Mouse (Mus musculus): ENCODE measurements around the gene Lrrc26.
"Not testable (repeated sequence)": the region's sequence is repeated elsewhere in the genome, so short reads cannot be mapped to it uniquely, and the experiment has no call there.

Lrrc26 gene

GRCm38 (mm10) chr2:25289651-25290050, at the start of gene Lrrc26:
Gene Lrrc26 (plus strand): TSS chr2:25289915.
- DNase-seq = no peak

DNA sequence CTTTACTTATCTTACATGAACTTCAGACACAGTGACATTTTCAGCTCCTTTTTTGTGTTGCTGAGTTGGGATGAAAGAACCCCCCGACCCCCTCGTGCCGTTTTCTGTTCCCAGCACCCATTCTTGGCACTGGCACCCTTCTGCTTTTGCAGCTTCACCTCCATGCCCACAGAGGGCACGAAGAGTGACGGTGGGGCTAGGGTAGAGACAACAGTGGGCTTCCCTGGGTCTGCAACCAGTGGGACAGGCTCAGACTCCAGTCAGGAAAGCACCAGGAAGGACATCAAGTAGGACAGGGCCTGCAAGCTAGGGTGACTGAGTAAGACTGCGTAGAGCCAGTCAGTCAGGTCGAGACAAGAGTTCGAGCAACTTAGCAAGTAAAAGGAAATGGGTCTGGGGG, 49.4 kb upstream of the Lrrc26 start:
- no peak for DNase-seq

GRCm38 (mm10) chr2:25240723-25241437, 48.8 kb upstream of the Lrrc26 start:
- DNase-seq = peak; percentile 89

DNA sequence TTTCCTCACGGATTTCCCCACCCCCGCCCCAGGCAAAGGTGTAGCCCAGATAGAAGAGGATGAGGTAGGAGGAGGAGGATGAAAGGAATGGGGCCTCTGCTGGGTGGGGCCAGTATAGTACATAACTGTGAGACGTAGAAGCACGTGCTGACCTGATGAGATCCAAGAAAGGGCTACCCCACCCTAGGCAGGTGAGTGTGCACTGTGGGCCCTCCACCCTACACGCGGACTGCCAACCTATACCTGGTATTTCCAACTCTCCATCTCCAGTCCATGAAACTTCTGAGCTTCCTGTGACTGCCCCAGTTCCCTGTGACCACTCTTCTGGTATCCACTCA, 48.3 kb upstream of the Lrrc26 start:
- no peak for DNase-seq

GRCm38 (mm10) chr2:25242101-25242506, 47.6 kb upstream of the Lrrc26 start, which contains the start of the genes Rnf208 and Cysrt1:
Gene Rnf208 (plus strand): TSS chr2:25242255.
Gene Cysrt1 (minus strand): TSS chr2:25242452.
- DNase-seq = peak; percentile 56

- no peak for DNase-seq
Observed at GRCm38 (mm10) chr2:25243342-25243741, 46.4 kb upstream of the Lrrc26 start.

DNA sequence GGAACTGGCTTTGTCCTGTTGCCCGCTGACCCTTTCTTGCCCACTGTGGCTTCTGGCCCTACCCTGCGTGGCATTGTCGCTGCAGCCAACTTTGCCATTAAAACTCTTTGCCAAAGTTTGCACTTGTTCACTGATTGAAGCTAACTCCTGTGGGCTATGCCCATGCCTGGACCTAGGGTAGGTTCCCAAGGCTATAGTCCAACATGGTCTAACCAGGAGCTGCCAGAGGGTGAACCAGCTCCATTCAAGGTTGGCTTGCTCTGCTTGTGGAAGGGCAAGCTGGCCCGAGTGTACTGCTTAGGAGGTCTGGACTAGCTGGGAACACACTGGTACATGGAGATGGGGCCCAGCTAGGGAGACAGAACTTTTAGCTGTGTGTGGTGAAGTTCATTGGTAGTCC, 45.6 kb upstream of the Lrrc26 start:
- DNase-seq = no peak

DNA sequence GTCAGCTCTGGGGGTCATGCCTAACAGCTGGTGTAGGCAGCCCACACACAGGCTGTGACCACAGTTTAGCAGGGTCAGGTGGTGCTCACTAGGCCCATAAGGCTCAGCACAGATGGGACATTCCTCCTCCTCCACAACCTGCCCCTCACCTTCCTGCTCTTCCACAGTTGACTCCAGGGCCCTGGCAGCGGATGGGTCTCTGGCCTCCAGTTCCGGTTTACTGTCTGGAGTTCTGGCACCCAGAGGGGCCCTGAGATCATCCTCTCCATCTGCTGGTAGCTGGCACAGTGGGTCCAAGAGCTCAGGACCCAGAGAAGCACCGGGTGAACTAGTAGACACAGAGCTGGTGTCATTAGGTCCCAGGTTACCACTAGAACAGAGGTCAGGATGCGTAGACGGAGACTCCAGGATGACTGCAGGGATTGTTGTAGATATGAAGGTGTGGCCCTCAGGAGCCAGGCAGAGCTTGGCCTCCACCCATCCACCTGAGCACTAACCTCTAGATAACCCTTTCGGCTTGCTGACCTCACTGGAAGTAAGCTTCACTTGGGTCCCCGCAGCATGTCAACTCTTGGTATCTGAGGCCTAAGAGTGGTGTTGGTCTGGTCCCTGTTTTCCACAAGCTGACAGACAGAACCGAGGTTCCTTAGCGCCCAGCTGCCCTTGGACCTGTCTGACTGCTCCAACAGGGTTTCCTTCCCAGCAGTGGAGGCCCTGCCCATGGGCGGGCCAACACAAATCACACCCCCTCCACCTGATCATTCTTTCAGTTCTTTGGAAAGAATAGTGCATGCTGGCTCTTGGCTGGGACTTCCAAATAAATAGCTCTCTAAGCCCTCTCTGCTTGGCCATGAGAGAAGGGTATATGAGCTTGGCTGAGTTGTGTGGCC, 43.3 kb upstream of the Lrrc26 start, which contains the start of gene AL732309.1:
Gene AL732309.1, minus strand, starts transcription at position 681 of the 890 bp plus-strand sequence.
- DNase-seq = no peak

- no peak for DNase-seq
Observed at GRCm38 (mm10) chr2:25252331-25252730, 37.4 kb upstream of the Lrrc26 start.

DNA sequence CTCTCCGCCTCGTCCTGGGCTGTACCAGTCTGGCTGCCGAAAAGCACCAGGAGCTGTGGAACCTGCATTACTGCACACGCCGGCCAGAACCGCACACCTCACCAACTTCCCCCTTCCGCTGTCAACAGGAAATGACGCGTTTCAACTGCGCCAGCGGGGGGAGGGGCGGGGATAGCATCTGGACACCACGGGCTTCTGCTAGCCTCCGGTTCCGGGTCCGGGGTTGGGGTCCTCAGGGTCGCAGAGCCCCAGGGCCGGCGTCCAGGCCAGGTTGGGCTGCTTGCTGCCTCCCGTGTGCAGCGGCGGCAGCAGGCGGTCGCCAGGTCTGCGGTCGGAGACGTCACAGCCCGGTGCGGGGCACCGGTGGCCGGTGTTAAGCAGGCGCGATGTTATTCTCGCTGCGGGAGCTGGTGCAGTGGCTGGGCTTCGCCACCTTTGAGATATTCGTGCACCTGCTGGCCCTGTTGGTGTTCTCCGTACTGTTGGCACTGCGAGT, 34.4 kb upstream of the Lrrc26 start, which contains the start of gene Tmem203:
Gene Tmem203, plus strand, starts transcription at position 156 of the 496 bp plus-strand sequence.
- peak; percentile 94 for DNase-seq

- DNase-seq = peak; percentile 30
Observed at GRCm38 (mm10) chr2:25256443-25257109, 33.1 kb upstream of the Lrrc26 start.

DNA sequence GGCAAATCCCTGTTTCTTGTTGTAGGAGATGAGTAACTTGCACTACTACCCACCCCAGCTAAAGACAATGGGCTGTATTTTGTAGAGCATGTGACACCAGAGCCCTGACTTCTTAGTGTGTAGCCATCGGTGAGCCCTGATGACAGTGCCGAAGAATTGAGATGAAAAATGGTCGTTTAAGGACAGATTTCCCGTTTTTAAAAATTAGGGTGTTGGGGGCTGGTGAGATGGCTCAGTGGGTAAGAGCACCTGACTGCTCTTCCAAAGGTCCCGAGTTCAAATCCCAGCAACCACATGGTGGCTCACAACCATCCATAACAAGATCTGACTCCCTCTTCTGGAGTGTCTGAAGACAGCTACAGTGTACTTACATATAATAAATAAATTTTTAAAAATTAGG, 32.5 kb upstream of the Lrrc26 start:
- DNase-seq = not testable (repeated sequence)

- DNase-seq = no peak
Observed at GRCm38 (mm10) chr2:25258887-25259286, 30.8 kb upstream of the Lrrc26 start.

DNA sequence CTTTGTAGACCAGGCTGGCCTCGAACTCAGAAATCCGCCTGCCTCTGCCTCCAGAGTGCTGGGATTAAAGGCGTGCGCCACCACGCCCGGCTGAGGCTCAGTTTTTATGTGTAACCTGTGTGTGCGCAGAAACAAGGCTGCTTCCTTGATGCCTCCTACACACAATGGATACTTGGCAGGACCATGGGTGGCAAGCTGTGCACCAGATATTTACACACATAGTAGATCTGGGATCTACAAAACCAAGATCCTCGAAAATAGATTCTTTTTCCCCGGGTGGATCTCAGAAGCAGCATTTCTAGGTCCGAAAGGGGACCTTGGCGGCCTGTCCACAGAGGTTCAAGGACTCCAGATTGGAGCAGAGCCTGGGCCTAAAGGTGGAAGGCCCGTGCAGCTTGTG, 27.8 kb upstream of the Lrrc26 start:
- no peak for DNase-seq

GRCm38 (mm10) chr2:25262291-25262767, 27.4 kb upstream of the Lrrc26 start, which contains the start of gene Tprn:
Gene Tprn (plus strand): TSS chr2:25262618.
- peak; percentile 97 for DNase-seq

DNA sequence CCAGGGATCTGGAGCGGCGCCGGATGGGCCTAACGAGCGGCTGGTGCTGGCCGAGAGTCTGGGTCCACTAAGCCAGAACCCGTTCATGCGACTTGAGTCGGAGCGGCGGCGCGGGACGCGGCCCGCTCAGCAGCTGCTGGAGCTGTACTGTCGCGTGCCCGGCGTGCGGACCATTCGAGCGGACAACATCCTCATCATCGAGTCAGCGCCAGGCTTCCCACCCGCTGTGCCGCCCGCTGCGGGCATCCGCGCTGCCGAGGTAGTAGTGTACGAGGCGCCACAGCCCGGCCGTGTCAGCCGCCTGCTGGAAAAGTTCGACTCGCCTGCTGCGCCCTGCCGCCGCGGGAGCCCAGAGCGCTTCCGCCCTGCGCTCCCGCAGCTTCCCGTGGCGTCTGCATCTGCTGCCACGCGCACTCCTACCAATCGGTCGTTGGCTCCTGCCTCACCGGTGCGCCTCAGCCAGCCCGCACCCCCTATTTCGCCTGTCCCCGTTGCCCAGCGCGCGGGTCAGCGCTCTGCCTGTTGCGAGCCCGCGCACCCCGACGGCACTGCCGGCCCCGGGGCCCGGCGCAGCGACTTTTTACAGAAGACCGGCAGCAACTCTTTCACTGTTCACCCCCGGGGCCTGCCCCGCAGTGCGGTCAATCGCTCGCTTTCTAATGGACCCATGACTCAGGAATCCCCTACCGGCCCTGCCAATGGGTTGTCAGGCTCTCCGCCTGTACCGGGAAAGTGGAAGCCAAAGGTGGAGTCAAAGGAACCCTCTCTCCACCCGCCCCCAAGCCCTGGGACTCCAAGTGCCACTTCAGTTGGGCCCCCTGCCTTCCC, 26.7 kb upstream of the Lrrc26 start:
- DNase-seq = peak; percentile 57

- DNase-seq = no peak
Observed at GRCm38 (mm10) chr2:25263623-25264285, 26.0 kb upstream of the Lrrc26 start.

DNA sequence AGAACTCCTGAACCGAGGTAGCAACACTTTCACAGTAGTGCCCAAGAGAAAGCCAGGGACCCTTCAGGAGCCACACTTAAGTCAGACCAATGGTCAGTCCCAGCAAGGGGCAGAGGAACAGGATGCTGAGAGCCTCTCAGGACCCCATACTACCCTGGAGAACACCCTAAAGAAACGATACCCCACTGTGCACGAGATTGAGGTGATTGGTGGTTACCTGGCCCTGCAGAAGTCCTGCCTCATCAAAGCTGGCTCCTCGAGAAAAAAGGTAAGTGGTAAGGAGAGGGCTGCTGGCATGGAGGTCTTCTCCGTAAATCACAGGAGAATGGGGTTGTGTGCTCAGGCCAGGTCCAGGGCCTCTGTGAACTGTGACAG, 25.4 kb upstream of the Lrrc26 start:
- DNase-seq = no peak

DNA sequence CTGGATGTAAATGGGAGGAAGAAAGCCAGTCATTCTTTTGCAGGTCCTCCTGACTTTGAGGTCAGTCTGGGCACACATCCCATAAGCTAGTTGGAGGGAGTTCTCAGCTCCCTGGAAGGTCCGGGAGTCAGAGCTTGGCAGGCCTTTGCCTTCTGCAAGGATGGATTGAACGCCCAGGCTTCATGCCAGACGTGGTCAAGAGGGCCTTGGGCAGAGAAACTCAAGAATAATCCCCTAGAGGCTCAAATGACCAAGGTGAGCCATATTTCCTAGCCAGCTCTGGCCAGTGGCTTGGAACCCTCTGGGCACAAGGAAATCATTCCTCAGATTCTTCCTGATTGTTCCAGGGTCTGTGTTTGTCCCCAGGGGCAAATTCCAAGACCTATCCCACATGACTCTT, 24.9 kb upstream of the Lrrc26 start:
- DNase-seq = no peak

DNA sequence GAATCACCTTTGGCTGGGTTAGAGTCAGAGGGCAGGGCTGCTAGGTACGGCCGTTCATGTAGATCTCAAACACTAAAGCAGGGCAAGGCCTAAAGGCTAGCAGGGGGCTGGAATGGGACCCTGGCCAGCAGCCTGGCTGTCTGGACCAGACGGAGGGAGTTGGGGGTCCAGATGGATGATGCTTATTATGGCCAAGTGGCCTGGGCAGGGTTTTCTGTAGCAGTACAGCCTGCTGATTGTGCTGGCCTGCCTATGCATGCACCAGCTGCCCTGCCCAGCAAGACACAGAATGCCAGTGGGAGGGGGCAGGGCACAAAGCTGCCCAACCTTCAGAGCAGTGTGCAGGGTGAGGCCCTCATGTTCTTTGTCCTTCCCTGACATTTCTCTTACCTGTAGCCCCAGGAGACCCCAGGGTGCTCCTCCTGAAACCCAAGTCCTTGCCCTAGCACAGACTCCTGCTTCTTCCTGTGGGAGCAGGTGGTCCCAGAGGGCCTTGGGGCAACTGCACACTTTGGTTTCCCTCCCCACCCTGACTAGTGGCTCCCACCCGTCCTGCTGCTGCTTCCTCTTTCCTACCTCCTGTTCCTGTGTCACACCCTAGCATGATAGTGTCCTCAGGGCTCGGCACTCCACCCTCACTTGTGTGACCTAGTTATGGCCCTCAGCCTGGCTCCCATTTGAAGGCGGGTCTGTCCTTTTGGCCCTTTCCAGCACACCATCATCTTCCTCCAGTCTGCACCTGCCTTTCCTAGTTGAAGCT, 23.6 kb upstream of the Lrrc26 start:
- no peak for DNase-seq

GRCm38 (mm10) chr2:25266720-25267119, 23.0 kb upstream of the Lrrc26 start:
- DNase-seq = no peak
